Mouse (Mus musculus): ENCODE measurements around the gene Ccdc87. TPM values are rescaled to one million over a fixed set of nuclear protein-coding genes. Genes with fewer than 3 reads are reported as not detected.

Ccdc87 gene
- polyA plus RNA-seq, 1 experiment from 2014 or later, result 0.74 TPM

- Histone ChIP-seq H3K9me3 (no peaks in the 10 kb centered on the region), H3K9ac (replicated peaks) (no peak overlapping the region), H3K4me3 (no peak overlapping the region), H3K27ac (replicated peaks) (no peak overlapping the region), H3K4me2 (replicated peaks) (no peak overlapping the region), H3K27me3 (peaks cover 3% of the 10 kb centered on the region; the same call in 1 of the 2 replicates), H3K4me1 (peaks cover 16% of the 10 kb centered on the region), H3K36me3 (no peaks in the 10 kb centered on the region)
- ATAC-seq (replicated peaks), result no peak
- WGBS, result 81% methylated on average over 2 of the region's 4 CpGs
These were observed 37.1 kb downstream of the Ccdc87 start for GRCm38 (mm10) chr19:4876241-4876640.

GRCm38 (mm10) chr19:4876755-4877154 is 37.6 kb downstream of the Ccdc87 start:
- Histone ChIP-seq H3K36me3 (no peaks in the 10 kb centered on the region), H3K9me3 (no peaks in the 10 kb centered on the region), H3K4me2 (replicated peaks) (no peak overlapping the region), H3K4me1 (peaks cover 16% of the 10 kb centered on the region), H3K27me3 (peaks cover 3% of the 10 kb centered on the region; the same call in 1 of the 2 replicates), H3K4me3 (no peak overlapping the region), H3K9ac (replicated peaks) (no peak overlapping the region), H3K27ac (replicated peaks) (no peak overlapping the region)
- 66% methylated on average over 3 of the region's 3 CpGs for WGBS
- no peak for ATAC-seq (replicated peaks)

- Histone ChIP-seq H3K4me1 (peaks cover 16% of the 10 kb centered on the region), H3K9me3 (no peaks in the 10 kb centered on the region), H3K9ac (replicated peaks) (peak within 1 kb of the TSS; percentile 84), H3K36me3 (no peaks in the 10 kb centered on the region), H3K27ac (replicated peaks) (peak within 1 kb of the TSS; percentile 59), H3K27me3 (peaks cover 3% of the 10 kb centered on the region; the same call in 1 of the 2 replicates), H3K4me2 (replicated peaks) (peak within 1 kb of the TSS; percentile 90), H3K4me3 (peak within 1 kb of the TSS; percentile 91)
- peak; percentile 21; the same call in 1 of the 2 replicates for ATAC-seq (replicated peaks)
- WGBS, result 2% methylated on average over 17 of the region's 17 CpGs
These were observed 38.6 kb downstream of the Ccdc87 start, which contains the start of gene Actn3 for GRCm38 (mm10) chr19:4877785-4878184. Actn3 (minus strand) TSS chr19:4877909.

GRCm38 (mm10) chr19:4878405-4879323 is 39.5 kb downstream of the Ccdc87 start, which contains the start of gene Zdhhc24:
Zdhhc24 (plus strand) TSS chr19:4878668.
- peak within 1 kb of the TSS; percentile 90 for H3K4me2 ChIP-seq (replicated peaks)
- H3K27me3 ChIP-seq, result peaks cover 3% of the 10 kb centered on the region; the same call in 1 of the 2 replicates
- no peaks in the 10 kb centered on the region for H3K9me3 ChIP-seq
- WGBS, result 1% methylated on average over 52 of the region's 52 CpGs
- peak within 1 kb of the TSS; percentile 59 for H3K27ac ChIP-seq (replicated peaks)
- ATAC-seq (replicated peaks), result peak; percentile 98
- peaks cover 16% of the 10 kb centered on the region for H3K4me1 ChIP-seq
- no peaks in the 10 kb centered on the region for H3K36me3 ChIP-seq
- H3K9ac ChIP-seq (replicated peaks), result peak within 1 kb of the TSS; percentile 84
- peak within 1 kb of the TSS; percentile 91 for H3K4me3 ChIP-seq

- 64% methylated on average over 10 of the region's 10 CpGs for WGBS
- ATAC-seq (replicated peaks), result no peak
- peak overlapping the region; percentile 90 for H3K4me2 ChIP-seq (replicated peaks)
- no peak overlapping the region for H3K27ac ChIP-seq (replicated peaks)
- H3K4me3 ChIP-seq, result peak overlapping the region; percentile 91
- H3K4me1 ChIP-seq, result peaks cover 16% of the 10 kb centered on the region
- H3K9ac ChIP-seq (replicated peaks), result peak overlapping the region; percentile 84; the same call in 1 of the 2 replicates
- no peaks in the 10 kb centered on the region for H3K36me3 ChIP-seq
- no peaks in the 10 kb centered on the region for H3K9me3 ChIP-seq
- H3K27me3 ChIP-seq, result peaks cover 3% of the 10 kb centered on the region; the same call in 1 of the 2 replicates
These were observed 40.1 kb downstream of the Ccdc87 start for GRCm38 (mm10) chr19:4879324-4879703.

DNA sequence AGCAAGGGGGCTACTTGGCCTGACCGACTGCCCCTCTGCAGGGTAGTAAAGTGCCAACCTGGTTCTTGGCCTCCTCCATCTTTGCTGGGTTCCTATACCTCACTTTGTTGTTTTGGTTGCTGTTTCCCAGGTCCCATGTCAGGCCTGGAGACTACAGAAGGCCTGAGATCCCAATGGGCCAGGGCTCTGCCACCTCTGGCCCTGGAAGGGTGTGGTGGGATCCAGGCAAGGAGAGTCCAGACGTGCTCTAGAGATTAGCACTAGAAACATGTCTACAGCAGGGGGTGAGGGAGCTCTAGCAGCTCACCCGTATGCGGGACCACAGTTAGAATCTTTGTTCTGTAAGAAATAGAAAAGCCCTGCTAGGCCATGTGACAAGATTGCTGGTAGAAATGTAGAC is 44.8 kb downstream of the Ccdc87 start:
- H3K27me3 ChIP-seq, result no peaks in the 10 kb centered on the region
- H3K36me3 ChIP-seq, result no peaks in the 10 kb centered on the region
- no peak overlapping the region for H3K27ac ChIP-seq (replicated peaks)
- H3K9me3 ChIP-seq, result no peaks in the 10 kb centered on the region
- no peak overlapping the region for H3K4me3 ChIP-seq
- ATAC-seq (replicated peaks), result no peak
- 83% methylated on average over 4 of the region's 4 CpGs for WGBS
- H3K4me2 ChIP-seq (replicated peaks), result no peak overlapping the region
- peaks cover 7% of the 10 kb centered on the region for H3K4me1 ChIP-seq
- no peak overlapping the region for H3K9ac ChIP-seq (replicated peaks)

- H3K36me3 ChIP-seq, result peaks cover 22% of the 10 kb centered on the region; the same call in 1 of the 2 replicates
- WGBS, result 89% methylated on average over 10 of the region's 10 CpGs
These were observed 50.6 kb downstream of the Ccdc87 start for GRCm38 (mm10) chr19:4889791-4890190.

GRCm38 (mm10) chr19:4891798-4892197 is 52.6 kb downstream of the Ccdc87 start:
- no peak overlapping the region for H3K4me2 ChIP-seq (replicated peaks)
- H3K36me3 ChIP-seq, result peaks cover 22% of the 10 kb centered on the region; the same call in 1 of the 2 replicates
- no peak overlapping the region for H3K4me3 ChIP-seq
- ATAC-seq (replicated peaks), result no peak
- no peaks in the 10 kb centered on the region for H3K9me3 ChIP-seq
- no peaks in the 10 kb centered on the region for H3K4me1 ChIP-seq
- H3K27ac ChIP-seq (replicated peaks), result no peak overlapping the region
- WGBS, result 80% methylated on average over 3 of the region's 3 CpGs
- H3K9ac ChIP-seq (replicated peaks), result no peak overlapping the region
- H3K27me3 ChIP-seq, result no peaks in the 10 kb centered on the region

More at GRCm38 (mm10) chr19:4889791-4890190, 50.6 kb downstream of the Ccdc87 start:
- no peak overlapping the region for H3K4me3 ChIP-seq
- no peak overlapping the region for H3K9ac ChIP-seq (replicated peaks)
- no peaks in the 10 kb centered on the region for H3K9me3 ChIP-seq
- ATAC-seq (replicated peaks), result no peak
- no peaks in the 10 kb centered on the region for H3K27me3 ChIP-seq
- H3K4me2 ChIP-seq (replicated peaks), result no peak overlapping the region
- H3K4me1 ChIP-seq, result no peaks in the 10 kb centered on the region
- no peak overlapping the region for H3K27ac ChIP-seq (replicated peaks)

Other genes with a start within 250 kb of the Ccdc87 start
- 10.9 and 11.7 TPM in 2 replicates for gene Lrfn4, start 223.7 kb upstream of the Ccdc87 start, polyA plus RNA-seq (2015; fragmentation: Nextera tagmentation; extraction: Ambion mirVana)
- gene Rce1, start 213.7 kb upstream of the Ccdc87 start, polyA plus RNA-seq (2015; fragmentation: Nextera tagmentation; extraction: Ambion mirVana), result 53.8 and 56.5 TPM in 2 replicates
- 6.6 and 8.8 TPM in 2 replicates for gene Gm960, start 140.7 kb upstream of the Ccdc87 start, polyA plus RNA-seq (2015; fragmentation: Nextera tagmentation; extraction: Ambion mirVana)
- gene Sptbn2, start 128.2 kb upstream of the Ccdc87 start, polyA plus RNA-seq (2015; fragmentation: Nextera tagmentation; extraction: Ambion mirVana), result 30.2 and 31.9 TPM in 2 replicates
- gene Rbm4b, start 82.9 kb upstream of the Ccdc87 start, polyA plus RNA-seq (2015; fragmentation: Nextera tagmentation; extraction: Ambion mirVana), result 184 and 193 TPM in 2 replicates
- gene Rbm4, start 45.5 kb upstream of the Ccdc87 start, polyA plus RNA-seq (2015; fragmentation: Nextera tagmentation; extraction: Ambion mirVana), result 93.0 and 114 TPM in 2 replicates
- 31.3 and 43.7 TPM in 2 replicates for gene Gm21992, start 27.8 kb upstream of the Ccdc87 start, polyA plus RNA-seq (2015; fragmentation: Nextera tagmentation; extraction: Ambion mirVana)
- gene Rbm14, start 27.7 kb upstream of the Ccdc87 start, polyA plus RNA-seq (2015; fragmentation: Nextera tagmentation; extraction: Ambion mirVana), result 81.4 and 84.6 TPM in 2 replicates
- 36.9 and 39.6 TPM in 2 replicates for gene Ccs, start within 50 bp of the Ccdc87 start, polyA plus RNA-seq (2015; fragmentation: Nextera tagmentation; extraction: Ambion mirVana)
- gene Ctsf, start 15.8 kb downstream of the Ccdc87 start, polyA plus RNA-seq (2015; fragmentation: Nextera tagmentation; extraction: Ambion mirVana), result 56.8 and 61.7 TPM in 2 replicates
- gene Actn3, start 38.5 kb downstream of the Ccdc87 start, polyA plus RNA-seq (2015; fragmentation: Nextera tagmentation; extraction: Ambion mirVana), result 0.73 and 0.84 TPM in 2 replicates
- 21.3 and 22.7 TPM in 2 replicates for gene Zdhhc24, start 39.3 kb downstream of the Ccdc87 start, polyA plus RNA-seq (2015; fragmentation: Nextera tagmentation; extraction: Ambion mirVana)
- gene Bbs1, start 67.3 kb downstream of the Ccdc87 start, polyA plus RNA-seq (2015; fragmentation: Nextera tagmentation; extraction: Ambion mirVana), result 9.7 and 10.6 TPM in 2 replicates
- gene Dpp3, start 88.9 kb downstream of the Ccdc87 start, polyA plus RNA-seq (2015; fragmentation: Nextera tagmentation; extraction: Ambion mirVana), result 101 and 103 TPM in 2 replicates
- 11.1 and 11.6 TPM in 2 replicates for gene Peli3, start 103.8 kb downstream of the Ccdc87 start, polyA plus RNA-seq (2015; fragmentation: Nextera tagmentation; extraction: Ambion mirVana)
- gene Mrpl11, start 122.8 kb downstream of the Ccdc87 start, polyA plus RNA-seq (2015; fragmentation: Nextera tagmentation; extraction: Ambion mirVana), result 118 and 119 TPM in 2 replicates
- gene Npas4, start 150.9 kb downstream of the Ccdc87 start, polyA plus RNA-seq (2015; fragmentation: Nextera tagmentation; extraction: Ambion mirVana), result 0.14 and 0.23 TPM in 2 replicates
- gene Slc29a2, start 184.5 kb downstream of the Ccdc87 start, polyA plus RNA-seq (2015; fragmentation: Nextera tagmentation; extraction: Ambion mirVana), result 10.1 and 10.4 TPM in 2 replicates
- gene B4gat1, start 199.5 kb downstream of the Ccdc87 start, polyA plus RNA-seq (2015; fragmentation: Nextera tagmentation; extraction: Ambion mirVana), result 51.3 and 54.4 TPM in 2 replicates
- gene AC124502.3, start 199.5 kb downstream of the Ccdc87 start, polyA plus RNA-seq (2015; fragmentation: Nextera tagmentation; extraction: Ambion mirVana), result 3.3 and 4.0 TPM in 2 replicates
- gene Brms1, start 202.0 kb downstream of the Ccdc87 start, polyA plus RNA-seq (2015; fragmentation: Nextera tagmentation; extraction: Ambion mirVana), result 52.8 and 55.5 TPM in 2 replicates
- gene Rin1, start 211.1 kb downstream of the Ccdc87 start, polyA plus RNA-seq (2015; fragmentation: Nextera tagmentation; extraction: Ambion mirVana), result 0.97 and 2.0 TPM in 2 replicates
- gene Cd248, start 228.7 kb downstream of the Ccdc87 start, polyA plus RNA-seq (2015; fragmentation: Nextera tagmentation; extraction: Ambion mirVana), result 10.3 and 11.1 TPM in 2 replicates
- 7.9 and 8.3 TPM in 2 replicates for gene Tmem151a, start 246.2 kb downstream of the Ccdc87 start, polyA plus RNA-seq (2015; fragmentation: Nextera tagmentation; extraction: Ambion mirVana)
- 53.0 and 54.3 TPM in 2 replicates for gene Yif1a, start 249.2 kb downstream of the Ccdc87 start, polyA plus RNA-seq (2015; fragmentation: Nextera tagmentation; extraction: Ambion mirVana)